Mouse (Mus musculus): ENCODE data around the gene Ptprr. TPM values are rescaled to one million over a fixed set of nuclear protein-coding genes. Genes with fewer than 3 reads are reported as not detected.

Ptprr gene
- polyA plus RNA-seq, 1 experiment from 2014 or later, result 0.20 TPM

GRCm38 (mm10) chr10:116205580-116206358 is 187.8 kb downstream of the Ptprr start:
- H3K36me3 ChIP-seq (ENCODE audit: control insufficient read depth, insufficient read depth, low read length), result no peaks in the 10 kb centered on the region
- DNase-seq (ENCODE audit: low spot score) (no peak), ATAC-seq (ENCODE audit: insufficient number of reproducible peaks, low FRiP score, low TSS enrichment, low read depth) (no peak)
- H3K27me3 ChIP-seq (ENCODE audit: control insufficient read depth, insufficient read depth, low read length), result no peaks in the 10 kb centered on the region
- no peaks in the 10 kb centered on the region for H3K9me3 ChIP-seq (ENCODE audit: control insufficient read depth, low read length)
- H3K4me2 ChIP-seq (ENCODE audit: low read depth, severe bottlenecking), result no peak overlapping the region
- no peak overlapping the region for H3K4me3 ChIP-seq (ENCODE audit: low read depth, low read length)
- no peak overlapping the region for H3K9ac ChIP-seq (ENCODE audit: low read length)
- H3K27ac ChIP-seq (replicated peaks; ENCODE audit: low read depth, low read length), result no peak overlapping the region
- 32% methylated on average over 15 of the region's 15 CpGs for WGBS
- H3K4me1 ChIP-seq (ENCODE audit: control insufficient read depth, insufficient read depth, low read length), result 0 out of 2 replicates have a peak, but pooled peaks cover 3% of the 10 kb centered on the region

GRCm38 (mm10) chr10:116206449-116206848 is 188.4 kb downstream of the Ptprr start:
- H3K27me3 ChIP-seq (ENCODE audit: control insufficient read depth, insufficient read depth, low read length), result no peaks in the 10 kb centered on the region
- H3K9ac ChIP-seq (ENCODE audit: low read length), result no peak overlapping the region
- no peaks in the 10 kb centered on the region for H3K9me3 ChIP-seq (ENCODE audit: control insufficient read depth, low read length)
- no peak for ATAC-seq (ENCODE audit: insufficient number of reproducible peaks, low FRiP score, low TSS enrichment, low read depth)
- DNase-seq (ENCODE audit: low spot score), result no peak
- H3K36me3 ChIP-seq (ENCODE audit: control insufficient read depth, insufficient read depth, low read length), result no peaks in the 10 kb centered on the region
- H3K27ac ChIP-seq (replicated peaks; ENCODE audit: low read depth, low read length), result no peak overlapping the region
- no peak overlapping the region for H3K4me2 ChIP-seq (ENCODE audit: low read depth, severe bottlenecking)
- no peak overlapping the region for H3K4me3 ChIP-seq (ENCODE audit: low read depth, low read length)
- 0 out of 2 replicates have a peak, but pooled peaks cover 3% of the 10 kb centered on the region for H3K4me1 ChIP-seq (ENCODE audit: control insufficient read depth, insufficient read depth, low read length)
- WGBS, result 68% methylated on average over 11 of the region's 11 CpGs

- H3K4me1 ChIP-seq (ENCODE audit: control insufficient read depth, insufficient read depth, low read length), result no peaks in the 10 kb centered on the region
- H3K27me3 ChIP-seq (ENCODE audit: control insufficient read depth, insufficient read depth, low read length), result no peaks in the 10 kb centered on the region
- ATAC-seq (ENCODE audit: insufficient number of reproducible peaks, low FRiP score, low TSS enrichment, low read depth), result no peak
- H3K36me3 ChIP-seq (ENCODE audit: control insufficient read depth, insufficient read depth, low read length), result no peaks in the 10 kb centered on the region
- H3K27ac ChIP-seq (replicated peaks; ENCODE audit: low read depth, low read length), result no peak overlapping the region
- no peaks in the 10 kb centered on the region for H3K9me3 ChIP-seq (ENCODE audit: control insufficient read depth, low read length)
- H3K9ac ChIP-seq (ENCODE audit: low read length), result no peak overlapping the region
- WGBS, result 14% methylated on average over 9 of the region's 9 CpGs
- peak; percentile 63 for DNase-seq (ENCODE audit: low spot score)
- peak overlapping the region; percentile 10; the same call in 1 of the 2 replicates for H3K4me2 ChIP-seq (ENCODE audit: low read depth, severe bottlenecking)
- no peak overlapping the region for H3K4me3 ChIP-seq (ENCODE audit: low read depth, low read length)
Observed at GRCm38 (mm10) chr10:116207987-116208726, 190.1 kb downstream of the Ptprr start.

GRCm38 (mm10) chr10:116208727-116209115 is 190.7 kb downstream of the Ptprr start:
- DNase-seq (ENCODE audit: low spot score) (no peak), ATAC-seq (ENCODE audit: insufficient number of reproducible peaks, low FRiP score, low TSS enrichment, low read depth) (no peak)
- WGBS, result 38% methylated on average over 9 of the region's 9 CpGs
- no peaks in the 10 kb centered on the region for H3K27me3 ChIP-seq (ENCODE audit: control insufficient read depth, insufficient read depth, low read length)
- H3K9me3 ChIP-seq (ENCODE audit: control insufficient read depth, low read length), result no peaks in the 10 kb centered on the region
- no peak overlapping the region for H3K4me3 ChIP-seq (ENCODE audit: low read depth, low read length)
- no peaks in the 10 kb centered on the region for H3K36me3 ChIP-seq (ENCODE audit: control insufficient read depth, insufficient read depth, low read length)
- H3K4me2 ChIP-seq (ENCODE audit: low read depth, severe bottlenecking), result no peak overlapping the region
- H3K9ac ChIP-seq (ENCODE audit: low read length), result no peak overlapping the region
- no peak overlapping the region for H3K27ac ChIP-seq (replicated peaks; ENCODE audit: low read depth, low read length)
- H3K4me1 ChIP-seq (ENCODE audit: control insufficient read depth, insufficient read depth, low read length), result no peaks in the 10 kb centered on the region

- no peak overlapping the region for H3K9ac ChIP-seq (ENCODE audit: low read length)
- H3K9me3 ChIP-seq (ENCODE audit: control insufficient read depth, low read length), result no peaks in the 10 kb centered on the region
- H3K4me3 ChIP-seq (ENCODE audit: low read depth, low read length), result no peak overlapping the region
- H3K27me3 ChIP-seq (ENCODE audit: control insufficient read depth, insufficient read depth, low read length), result no peaks in the 10 kb centered on the region
- H3K27ac ChIP-seq (replicated peaks; ENCODE audit: low read depth, low read length), result no peak overlapping the region
- H3K4me2 ChIP-seq (ENCODE audit: low read depth, severe bottlenecking), result no peak overlapping the region
- no peaks in the 10 kb centered on the region for H3K36me3 ChIP-seq (ENCODE audit: control insufficient read depth, insufficient read depth, low read length)
- DNase-seq (ENCODE audit: low spot score), result no peak
- no peak for ATAC-seq (ENCODE audit: insufficient number of reproducible peaks, low FRiP score, low TSS enrichment, low read depth)
- H3K4me1 ChIP-seq (ENCODE audit: control insufficient read depth, insufficient read depth, low read length), result no peaks in the 10 kb centered on the region
- 22% methylated on average over 3 of the region's 3 CpGs for WGBS
Observed at GRCm38 (mm10) chr10:116212127-116212526, 194.1 kb downstream of the Ptprr start.

GRCm38 (mm10) chr10:116220336-116221118 is 202.5 kb downstream of the Ptprr start:
- no peaks in the 10 kb centered on the region for H3K27me3 ChIP-seq (ENCODE audit: control insufficient read depth, insufficient read depth, low read length)
- H3K4me1 ChIP-seq (ENCODE audit: control insufficient read depth, insufficient read depth, low read length), result no peaks in the 10 kb centered on the region
- no peak overlapping the region for H3K4me2 ChIP-seq (ENCODE audit: low read depth, severe bottlenecking)
- WGBS, result 71% methylated on average over 12 of the region's 12 CpGs
- H3K4me3 ChIP-seq (ENCODE audit: low read depth, low read length), result no peak overlapping the region
- H3K9ac ChIP-seq (ENCODE audit: low read length), result no peak overlapping the region
- H3K36me3 ChIP-seq (ENCODE audit: control insufficient read depth, insufficient read depth, low read length), result no peaks in the 10 kb centered on the region
- no peak overlapping the region for H3K27ac ChIP-seq (replicated peaks; ENCODE audit: low read depth, low read length)
- no peak for DNase-seq (ENCODE audit: low spot score)
- ATAC-seq (ENCODE audit: insufficient number of reproducible peaks, low FRiP score, low TSS enrichment, low read depth), result no peak
- no peaks in the 10 kb centered on the region for H3K9me3 ChIP-seq (ENCODE audit: control insufficient read depth, low read length)

GRCm38 (mm10) chr10:116235299-116235698 is 217.3 kb downstream of the Ptprr start:
- Histone ChIP-seq H3K9me3 (ENCODE audit: control insufficient read depth, low read length) (no peaks in the 10 kb centered on the region), H3K27me3 (ENCODE audit: control insufficient read depth, insufficient read depth, low read length) (no peaks in the 10 kb centered on the region), H3K4me3 (ENCODE audit: low read depth, low read length) (no peak overlapping the region), H3K4me2 (ENCODE audit: low read depth, severe bottlenecking) (no peak overlapping the region), H3K36me3 (ENCODE audit: control insufficient read depth, insufficient read depth, low read length) (no peaks in the 10 kb centered on the region), H3K27ac (replicated peaks; ENCODE audit: low read depth, low read length) (no peak overlapping the region), H3K9ac (ENCODE audit: low read length) (no peak overlapping the region), H3K4me1 (ENCODE audit: control insufficient read depth, insufficient read depth, low read length) (no peaks in the 10 kb centered on the region)
- ATAC-seq (ENCODE audit: insufficient number of reproducible peaks, low FRiP score, low TSS enrichment, low read depth) (no peak), DNase-seq (ENCODE audit: low spot score) (no peak)
- 61% methylated on average over 5 of the region's 5 CpGs for WGBS

- ATAC-seq (ENCODE audit: insufficient number of reproducible peaks, low FRiP score, low TSS enrichment, low read depth) (no peak), DNase-seq (ENCODE audit: low spot score) (no peak)
- 83% methylated on average over 7 of the region's 7 CpGs for WGBS
- Histone ChIP-seq H3K4me1 (ENCODE audit: control insufficient read depth, insufficient read depth, low read length) (no peaks in the 10 kb centered on the region), H3K27me3 (ENCODE audit: control insufficient read depth, insufficient read depth, low read length) (no peaks in the 10 kb centered on the region), H3K9ac (ENCODE audit: low read length) (no peak overlapping the region), H3K4me2 (ENCODE audit: low read depth, severe bottlenecking) (no peak overlapping the region), H3K9me3 (ENCODE audit: control insufficient read depth, low read length) (no peaks in the 10 kb centered on the region), H3K27ac (replicated peaks; ENCODE audit: low read depth, low read length) (no peak overlapping the region), H3K4me3 (ENCODE audit: low read depth, low read length) (no peak overlapping the region), H3K36me3 (ENCODE audit: control insufficient read depth, insufficient read depth, low read length) (no peaks in the 10 kb centered on the region)
Observed at GRCm38 (mm10) chr10:116242200-116242599, 224.2 kb downstream of the Ptprr start.

Data from limb, embryonic 11.5 days (tissue).